Mouse (Mus musculus): ENCODE results near the gene 4930595M18Rik. TPM values are rescaled to one million over a fixed set of nuclear protein-coding genes. Genes with fewer than 3 reads are reported as not detected.

Gene 4930595M18Rik
- not detected in 2 replicates for polyA plus RNA-seq (2015; fragmentation: Nextera tagmentation; extraction: Ambion mirVana)

DNA sequence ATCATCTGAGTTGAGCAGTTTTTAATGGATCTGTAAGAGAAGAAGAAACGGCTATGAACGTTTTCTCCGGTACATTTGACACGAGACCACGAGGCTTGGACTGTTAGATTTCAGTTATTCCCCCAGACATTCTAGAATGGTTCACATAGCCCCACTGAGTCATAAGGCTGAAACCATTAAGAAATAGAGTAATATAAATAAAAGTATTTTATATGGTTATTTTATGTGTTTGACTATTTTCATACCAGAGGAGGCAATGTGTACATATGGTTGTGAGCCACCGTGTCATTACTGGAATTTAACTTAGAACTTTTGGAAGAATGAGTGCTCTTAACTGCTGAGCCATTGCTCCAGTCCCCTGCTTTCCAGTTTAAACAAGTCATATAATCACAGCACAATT, at the start of gene 4930595M18Rik:
Gene 4930595M18Rik, minus strand, starts transcription at position 101 of the 400 bp plus-strand sequence.
- no peaks in the 10 kb centered on the region for H3K4me1 ChIP-seq (replicated peaks)
- no peak within 1 kb of the TSS for H3K4me3 ChIP-seq (replicated peaks)
- no peaks in the 10 kb centered on the region for H3K9me3 ChIP-seq
- 92% methylated on average over 6 of the region's 6 CpGs for WGBS
- no peak within 1 kb of the TSS for H3K9ac ChIP-seq (replicated peaks)
- no peak for ATAC-seq
- no peaks in the 10 kb centered on the region for H3K27me3 ChIP-seq
- H3K4me2 ChIP-seq (replicated peaks) = no peak within 1 kb of the TSS
- no peaks in the 10 kb centered on the region for H3K36me3 ChIP-seq
- H3K27ac ChIP-seq = no peak within 1 kb of the TSS

DNA sequence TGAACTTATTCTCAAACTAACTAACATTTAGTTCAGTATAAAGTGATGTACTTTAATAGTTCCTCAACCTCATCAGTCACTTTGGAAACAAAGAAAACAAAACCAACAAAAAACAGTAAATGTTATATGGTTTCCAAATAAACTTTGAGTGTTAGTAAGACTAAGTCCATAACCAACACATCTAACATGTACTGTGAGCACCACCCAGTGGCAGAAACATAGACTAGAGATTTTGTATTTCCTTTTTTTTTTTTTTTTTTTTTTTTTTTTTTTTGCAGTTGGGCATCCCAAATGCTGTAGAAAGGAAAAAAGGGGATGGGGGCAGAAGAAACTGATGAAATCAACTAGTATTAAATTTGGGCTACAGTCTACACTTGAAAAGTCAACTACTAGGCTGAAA, 14.6 kb upstream of the 4930595M18Rik start:
- no peak overlapping the region for H3K27ac ChIP-seq
- no peak for ATAC-seq
- H3K36me3 ChIP-seq = no peaks in the 10 kb centered on the region
- H3K4me1 ChIP-seq (replicated peaks) = no peaks in the 10 kb centered on the region
- H3K4me3 ChIP-seq (replicated peaks) = no peak overlapping the region
- no peaks in the 10 kb centered on the region for H3K9me3 ChIP-seq
- no peak overlapping the region for H3K9ac ChIP-seq (replicated peaks)
- H3K4me2 ChIP-seq (replicated peaks) = no peak overlapping the region
- no peaks in the 10 kb centered on the region for H3K27me3 ChIP-seq

All from midbrain, embryonic 13.5 days (tissue).